Mouse (Mus musculus) ES-Bruce4 (cell line): ENCODE measurements around the gene Plekhg5.

Experiments used
- CTCF ChIP-seq: IDR thresholded peaks from one replicate; pipeline ENCODE4 v1.8.1; 2011; ENCODE audit warnings: low read depth, low read length
- EP300 ChIP-seq: IDR thresholded peaks from 2 replicates; pipeline ENCODE4 v1.6.1; 2011; ENCODE audit warnings: low read depth, low read length; ENCODE audit not compliant: insufficient read depth
- POLR2A ChIP-seq: IDR thresholded peaks from one replicate; pipeline ENCODE4 v1.8.1; 2011; ENCODE audit warnings: low read length; ENCODE audit not compliant: insufficient read depth

- TF ChIP-seq POLR2A (no peak), CTCF (no peak), EP300 (no peak)
Observed at GRCm38 (mm10) chr4:152100541-152100940, 28.2 kb downstream of the Plekhg5 start.
